Mouse (Mus musculus): ENCODE results near the gene Magi2. TPM values are rescaled to one million over a fixed set of nuclear protein-coding genes. Genes with fewer than 3 reads are reported as not detected.
A peak's percentile ranks its signal among the peaks of the same experiment; 100 is the strongest.

Magi2 gene
- polyA plus RNA-seq, 1 experiment from 2014 or later = 18.6 TPM

DNA sequence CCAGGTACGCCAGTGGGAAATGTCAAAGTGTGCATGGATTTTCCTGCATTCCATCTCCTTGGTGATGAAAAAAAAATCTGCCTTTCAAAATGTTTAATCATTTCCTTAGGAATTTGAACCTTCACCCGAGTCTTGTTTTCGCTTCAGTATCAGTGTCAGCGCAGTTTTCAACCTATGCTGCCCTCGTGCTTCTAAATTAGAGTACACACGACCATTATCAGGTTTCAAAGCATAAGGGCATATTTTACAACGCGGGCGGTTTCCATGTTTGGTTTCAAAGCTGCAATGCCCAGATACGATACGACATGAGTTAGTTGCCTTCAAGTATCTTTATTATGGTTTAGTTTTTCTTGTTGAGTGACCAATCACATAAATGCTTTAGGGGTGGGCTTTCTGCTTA lies 1067.7 kb downstream of the Magi2 start:
- Histone ChIP-seq H3K4me1 (no peaks in the 10 kb centered on the region), H3K4me3 (no peak overlapping the region), H3K9ac (no peak overlapping the region), H3K9me3 (replicated peaks) (no peaks in the 10 kb centered on the region), H3K27ac (no peak overlapping the region), H3K27me3 (no peaks in the 10 kb centered on the region), H3K4me2 (no peak overlapping the region), H3K36me3 (ENCODE audit: poor library complexity, severe bottlenecking) (no peaks in the 10 kb centered on the region)
- no peak for ATAC-seq
- WGBS = 75% methylated on average over 11 of the region's 11 CpGs

DNA sequence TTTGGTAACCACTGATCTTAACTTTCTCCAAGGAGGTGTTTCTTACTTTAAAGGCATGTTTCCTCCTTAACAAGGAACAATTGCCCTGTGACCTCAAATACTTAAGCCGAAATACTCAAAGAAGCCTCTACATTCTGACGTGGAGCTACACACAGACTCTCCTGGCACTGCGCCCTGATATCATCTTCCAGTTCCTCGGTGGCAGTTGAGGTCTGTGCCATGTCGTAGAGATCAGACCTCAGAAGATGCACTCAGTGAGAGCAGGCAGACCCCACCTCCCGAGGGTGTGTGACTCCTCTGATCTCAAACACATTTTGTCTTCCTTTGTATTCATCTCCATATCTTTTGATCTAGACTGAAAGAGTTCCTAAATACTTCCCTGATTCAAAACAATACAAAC lies 1073.0 kb downstream of the Magi2 start:
- Histone ChIP-seq H3K9me3 (replicated peaks) (no peaks in the 10 kb centered on the region), H3K4me3 (no peak overlapping the region), H3K9ac (no peak overlapping the region), H3K27me3 (no peaks in the 10 kb centered on the region), H3K36me3 (ENCODE audit: poor library complexity, severe bottlenecking) (no peaks in the 10 kb centered on the region), H3K4me1 (0 out of 2 replicates have a peak, but pooled peaks cover 4% of the 10 kb centered on the region), H3K27ac (no peak overlapping the region), H3K4me2 (no peak overlapping the region)
- ATAC-seq = no peak
- WGBS = 77% methylated on average over 6 of the region's 6 CpGs

DNA sequence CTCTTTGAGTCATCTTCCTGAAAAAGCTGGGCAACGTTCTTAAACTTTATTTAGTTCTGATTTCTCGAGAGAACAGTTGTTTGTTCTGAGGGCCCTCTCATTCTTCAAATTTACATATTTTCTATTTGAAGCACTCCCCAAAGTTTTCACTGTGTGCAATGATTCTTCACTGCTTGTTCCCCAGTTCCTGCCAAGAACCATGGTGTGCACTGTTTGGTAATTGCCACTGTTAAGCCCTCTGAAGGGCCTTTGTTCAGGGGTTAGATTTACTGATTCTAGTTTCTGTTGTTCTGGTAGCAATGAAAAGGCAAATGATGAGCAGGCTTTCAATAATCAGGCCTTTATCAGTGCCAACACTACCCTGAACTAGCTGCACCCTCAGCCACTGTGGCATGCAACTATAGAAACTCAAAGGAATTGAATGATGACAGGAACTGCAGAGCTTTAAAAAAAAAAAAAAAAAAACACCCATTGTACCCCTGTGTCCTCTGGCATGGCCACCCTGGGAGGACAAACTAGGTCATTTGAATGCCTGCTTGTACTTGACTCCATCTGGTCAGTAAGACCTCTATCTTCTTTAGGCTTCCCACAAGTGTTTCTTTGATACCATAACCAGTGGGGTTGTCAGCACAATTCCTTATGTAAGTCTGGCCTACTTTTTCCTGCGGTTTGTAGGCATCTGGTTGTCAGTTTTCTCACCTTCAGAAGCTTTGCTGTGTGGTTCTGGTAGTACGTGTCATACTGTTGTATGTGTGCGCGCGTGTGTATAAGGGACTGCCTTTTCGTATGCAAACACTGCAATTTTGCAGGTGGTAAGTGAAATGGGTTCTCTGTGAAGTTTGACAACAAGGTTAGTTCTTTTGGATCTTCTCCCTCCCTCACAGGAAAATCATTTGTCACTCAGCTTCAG lies 1076.5 kb downstream of the Magi2 start:
- H3K4me2 ChIP-seq = no peak overlapping the region
- H3K36me3 ChIP-seq (ENCODE audit: poor library complexity, severe bottlenecking) = no peaks in the 10 kb centered on the region
- 82% methylated on average over 8 of the region's 8 CpGs for WGBS
- H3K9ac ChIP-seq = no peak overlapping the region
- 0 out of 2 replicates have a peak, but pooled peaks cover 4% of the 10 kb centered on the region for H3K4me1 ChIP-seq
- H3K9me3 ChIP-seq (replicated peaks) = no peaks in the 10 kb centered on the region
- no peak overlapping the region for H3K27ac ChIP-seq
- no peak for ATAC-seq
- H3K27me3 ChIP-seq = no peaks in the 10 kb centered on the region
- H3K4me3 ChIP-seq = no peak overlapping the region

DNA sequence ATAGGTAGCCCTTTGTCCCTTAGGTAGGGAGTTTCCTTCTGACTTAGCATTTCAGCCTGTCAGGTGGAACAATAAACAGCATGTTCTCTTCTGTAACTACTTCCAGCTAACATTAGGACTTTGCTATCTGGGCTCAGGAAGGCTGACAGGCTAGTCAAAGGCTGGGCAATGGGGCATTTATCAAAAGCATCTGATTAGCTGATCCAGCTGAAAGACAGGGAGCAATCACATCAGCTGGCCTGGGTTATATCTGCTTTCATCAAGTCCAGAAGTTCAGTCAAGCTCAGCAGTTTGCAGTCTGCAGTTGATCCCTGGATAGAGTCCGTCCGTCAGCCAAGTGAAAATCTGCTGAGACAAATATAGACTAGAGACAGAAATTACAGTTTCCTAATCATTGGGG lies 1094.1 kb downstream of the Magi2 start:
- Histone ChIP-seq H3K27ac (no peak overlapping the region), H3K9me3 (replicated peaks) (no peaks in the 10 kb centered on the region), H3K4me3 (no peak overlapping the region), H3K4me1 (no peaks in the 10 kb centered on the region; the same call in 1 of the 2 replicates), H3K9ac (no peak overlapping the region), H3K36me3 (ENCODE audit: poor library complexity, severe bottlenecking) (no peaks in the 10 kb centered on the region), H3K4me2 (no peak overlapping the region), H3K27me3 (no peaks in the 10 kb centered on the region)
- ATAC-seq = no peak
- 90% methylated on average over 2 of the region's 2 CpGs for WGBS

- no peak overlapping the region for H3K4me3 ChIP-seq
- no peak overlapping the region for H3K9ac ChIP-seq
- H3K27me3 ChIP-seq = no peaks in the 10 kb centered on the region
- no peaks in the 10 kb centered on the region for H3K9me3 ChIP-seq (replicated peaks)
- no peaks in the 10 kb centered on the region for H3K36me3 ChIP-seq (ENCODE audit: poor library complexity, severe bottlenecking)
- H3K4me1 ChIP-seq = no peaks in the 10 kb centered on the region; the same call in 1 of the 2 replicates
- no peak for ATAC-seq
- H3K27ac ChIP-seq = no peak overlapping the region
- 52% methylated on average over 2 of the region's 2 CpGs for WGBS
- no peak overlapping the region for H3K4me2 ChIP-seq
Measured at GRCm38 (mm10) chr5:20325290-20325689, 1098.5 kb downstream of the Magi2 start.

- 65% methylated on average over 1 of the region's 1 CpGs for whole genome bisulfite sequencing
- H3K4me3 ChIP-seq = no peak overlapping the region
- no peaks in the 10 kb centered on the region; the same call in 1 of the 2 replicates for H3K4me1 ChIP-seq
- H3K4me2 ChIP-seq = no peak overlapping the region
- no peaks in the 10 kb centered on the region for H3K36me3 ChIP-seq (ENCODE audit: poor library complexity, severe bottlenecking)
- H3K9me3 ChIP-seq (replicated peaks) = no peaks in the 10 kb centered on the region
- H3K27me3 ChIP-seq = no peaks in the 10 kb centered on the region
- H3K9ac ChIP-seq = no peak overlapping the region
- ATAC-seq = no peak
- no peak overlapping the region for H3K27ac ChIP-seq
Measured at GRCm38 (mm10) chr5:20328901-20329300, 1102.1 kb downstream of the Magi2 start.

DNA sequence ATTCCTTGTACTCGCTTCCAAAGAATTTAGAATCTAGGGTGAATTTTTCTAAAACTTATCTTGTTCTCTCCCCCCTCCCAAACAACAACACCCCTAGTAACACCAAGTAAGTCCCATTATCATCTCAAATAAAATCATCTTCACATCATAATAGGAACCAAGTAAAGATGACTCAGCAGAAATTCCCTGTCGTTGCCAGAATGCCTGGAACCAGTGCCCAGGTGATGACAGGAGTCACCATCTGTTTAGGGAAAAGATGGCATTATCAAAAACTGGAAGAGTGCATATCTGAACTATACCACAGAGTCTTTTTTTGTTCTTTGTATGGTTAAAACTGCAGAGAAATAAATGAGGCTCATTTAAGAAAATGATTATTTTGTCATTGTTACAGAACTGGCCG lies 1103.2 kb downstream of the Magi2 start:
- Histone ChIP-seq H3K9ac (no peak overlapping the region), H3K4me3 (no peak overlapping the region), H3K9me3 (replicated peaks) (no peaks in the 10 kb centered on the region), H3K27ac (no peak overlapping the region), H3K4me2 (no peak overlapping the region), H3K27me3 (no peaks in the 10 kb centered on the region), H3K36me3 (ENCODE audit: poor library complexity, severe bottlenecking) (no peaks in the 10 kb centered on the region), H3K4me1 (no peaks in the 10 kb centered on the region; the same call in 1 of the 2 replicates)
- 86% methylated on average over 3 of the region's 3 CpGs for WGBS
- ATAC-seq = peak; percentile 38; the same call in 1 of the 2 replicates

DNA sequence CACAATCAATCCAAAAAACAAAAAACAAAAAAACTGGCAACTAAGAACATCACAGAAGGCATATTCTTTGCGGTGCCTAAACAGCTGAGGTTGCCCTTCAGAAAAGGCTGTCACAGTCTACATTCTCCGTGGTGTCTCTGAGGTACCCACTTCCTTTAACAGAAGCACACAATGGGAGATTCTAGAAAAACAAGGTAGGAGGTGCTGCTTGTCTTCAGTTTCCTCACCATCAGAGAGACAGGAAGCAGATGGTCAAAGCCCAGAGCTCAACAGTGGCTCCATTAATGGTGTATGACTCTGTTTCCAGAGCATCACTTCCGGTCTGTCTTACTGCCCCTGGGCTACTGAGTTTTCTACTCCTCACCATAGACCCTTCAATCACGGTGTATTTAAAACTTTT lies 1105.7 kb downstream of the Magi2 start:
- H3K27ac ChIP-seq = no peak overlapping the region
- ATAC-seq = no peak
- no peaks in the 10 kb centered on the region for H3K27me3 ChIP-seq
- WGBS = 87% methylated on average over 4 of the region's 4 CpGs
- no peaks in the 10 kb centered on the region for H3K36me3 ChIP-seq (ENCODE audit: poor library complexity, severe bottlenecking)
- H3K9me3 ChIP-seq (replicated peaks) = no peaks in the 10 kb centered on the region
- H3K9ac ChIP-seq = no peak overlapping the region
- no peak overlapping the region for H3K4me2 ChIP-seq
- no peaks in the 10 kb centered on the region for H3K4me1 ChIP-seq
- no peak overlapping the region for H3K4me3 ChIP-seq

- H3K36me3 ChIP-seq (ENCODE audit: poor library complexity, severe bottlenecking) = no peaks in the 10 kb centered on the region
- H3K4me1 ChIP-seq = no peaks in the 10 kb centered on the region
- H3K4me2 ChIP-seq = no peak overlapping the region
- no peak overlapping the region for H3K9ac ChIP-seq
- ATAC-seq = no peak
- H3K27me3 ChIP-seq = no peaks in the 10 kb centered on the region
- no peak overlapping the region for H3K4me3 ChIP-seq
- no peak overlapping the region for H3K27ac ChIP-seq
- no peaks in the 10 kb centered on the region for H3K9me3 ChIP-seq (replicated peaks)
Measured at GRCm38 (mm10) chr5:20334549-20334948, 1107.7 kb downstream of the Magi2 start.

- Histone ChIP-seq H3K27ac (no peak overlapping the region), H3K9ac (no peak overlapping the region), H3K4me2 (no peak overlapping the region), H3K27me3 (no peaks in the 10 kb centered on the region), H3K36me3 (ENCODE audit: poor library complexity, severe bottlenecking) (no peaks in the 10 kb centered on the region), H3K9me3 (replicated peaks) (no peaks in the 10 kb centered on the region), H3K4me1 (no peaks in the 10 kb centered on the region), H3K4me3 (no peak overlapping the region)
- 94% methylated on average over 8 of the region's 8 CpGs for WGBS
- no peak for ATAC-seq
Measured at GRCm38 (mm10) chr5:20352941-20353340, 1126.1 kb downstream of the Magi2 start.

DNA sequence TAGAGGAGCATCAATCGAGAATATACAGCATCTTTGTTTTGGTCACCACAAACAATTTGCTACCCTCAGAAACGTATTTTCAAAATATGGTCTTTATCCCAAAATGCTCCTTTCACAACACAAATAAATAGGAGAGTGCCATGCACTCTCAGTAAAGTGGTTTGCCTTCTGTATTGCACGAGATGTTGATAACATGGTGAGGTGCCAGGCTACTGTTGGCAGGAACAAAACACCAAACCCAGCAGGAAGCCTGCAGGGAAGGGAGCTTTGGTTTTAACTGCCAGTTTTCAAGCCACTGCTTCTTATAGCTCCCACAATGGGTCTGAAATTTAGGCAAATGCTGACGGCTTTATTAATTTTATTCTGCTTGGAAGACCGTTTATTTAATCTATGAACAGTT lies 1131.6 kb downstream of the Magi2 start:
- Histone ChIP-seq H3K27ac (no peak overlapping the region), H3K27me3 (no peaks in the 10 kb centered on the region), H3K4me2 (no peak overlapping the region), H3K9ac (no peak overlapping the region), H3K4me1 (peaks cover 16% of the 10 kb centered on the region; the same call in 1 of the 2 replicates), H3K4me3 (no peak overlapping the region), H3K9me3 (replicated peaks) (no peaks in the 10 kb centered on the region), H3K36me3 (ENCODE audit: poor library complexity, severe bottlenecking) (no peaks in the 10 kb centered on the region)
- ATAC-seq = no peak
- 34% methylated on average over 5 of the region's 5 CpGs for WGBS

DNA sequence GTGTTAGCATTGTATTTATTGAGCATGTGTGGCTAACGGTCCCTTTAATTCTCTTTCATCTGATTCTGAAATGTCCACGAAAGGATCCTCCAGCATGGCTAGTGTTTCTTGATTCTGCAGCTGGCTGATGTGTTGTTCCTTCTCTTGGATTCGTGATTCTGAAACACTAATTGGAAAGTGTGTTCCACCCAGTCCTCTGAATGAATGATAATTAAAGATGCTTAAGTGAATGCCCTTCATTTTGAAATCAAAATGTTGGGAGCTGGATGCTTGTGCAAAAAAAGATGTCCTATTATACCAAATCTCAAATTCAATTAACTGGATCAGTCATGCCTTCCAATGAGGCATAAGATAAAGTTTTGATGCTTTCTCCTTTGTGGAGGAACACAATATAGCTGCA lies 1132.2 kb downstream of the Magi2 start:
- Histone ChIP-seq H3K36me3 (ENCODE audit: poor library complexity, severe bottlenecking) (no peaks in the 10 kb centered on the region), H3K4me3 (no peak overlapping the region), H3K27me3 (no peaks in the 10 kb centered on the region), H3K9me3 (replicated peaks) (no peaks in the 10 kb centered on the region), H3K9ac (no peak overlapping the region), H3K4me2 (no peak overlapping the region), H3K4me1 (peaks cover 16% of the 10 kb centered on the region; the same call in 1 of the 2 replicates), H3K27ac (no peak overlapping the region)
- 13% methylated on average over 3 of the region's 3 CpGs for WGBS
- peak; percentile 31; the same call in 1 of the 2 replicates for ATAC-seq
